Mouse (Mus musculus) C2C12 (cell line): Measurements from ENCODE around the gene Cep95.

ENCODE experiments used
- CTCF ChIP-seq: IDR thresholded peaks from one replicate; pipeline ENCODE4 v1.5.1; 2011; ENCODE audit not compliant: control insufficient read depth, insufficient read depth, insufficient read length
- MAX ChIP-seq: IDR thresholded peaks from one replicate; pipeline ENCODE4 v1.6.1; 2011; ENCODE audit warnings: mild to moderate bottlenecking, control low read depth

DNA sequence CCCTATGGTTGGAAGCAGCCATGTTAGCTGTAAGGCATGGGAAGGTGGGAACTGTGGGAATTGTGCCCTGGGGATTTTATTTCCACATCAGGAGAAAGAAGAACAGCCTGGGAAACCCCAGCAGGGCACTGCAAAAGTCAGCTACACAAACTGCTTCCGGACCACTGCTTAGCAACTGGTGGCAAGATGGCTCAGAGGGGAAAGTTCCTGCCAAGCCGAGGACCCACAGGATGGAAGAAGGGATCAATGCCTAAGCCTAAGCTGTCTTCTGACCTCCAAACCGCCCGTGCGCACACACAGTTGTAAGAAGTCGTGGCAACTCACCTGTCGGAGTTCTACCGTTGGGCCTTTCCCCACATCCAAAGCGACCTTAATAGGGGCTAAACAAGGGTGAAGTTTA, 16.0 kb upstream of the Cep95 start:
- TF ChIP-seq CTCF (no peak), MAX (no peak)
